Mouse (Mus musculus) skeletal muscle tissue, adult 2 months (tissue): ENCODE results near the gene Fcho2.

Experiments
- DNase-seq: peaks from one replicate; pipeline ENCODE4 v3.0.0-alpha.2; 2012; ENCODE audit warnings: low read depth, low spot score

The Fcho2 gene

GRCm38 (mm10) chr13:98710655-98711054, 104.6 kb downstream of the Fcho2 start:
- no peak for DNase-seq

GRCm38 (mm10) chr13:98710236-98710635, 105.0 kb downstream of the Fcho2 start:
- peak; percentile 15 for DNase-seq

DNA sequence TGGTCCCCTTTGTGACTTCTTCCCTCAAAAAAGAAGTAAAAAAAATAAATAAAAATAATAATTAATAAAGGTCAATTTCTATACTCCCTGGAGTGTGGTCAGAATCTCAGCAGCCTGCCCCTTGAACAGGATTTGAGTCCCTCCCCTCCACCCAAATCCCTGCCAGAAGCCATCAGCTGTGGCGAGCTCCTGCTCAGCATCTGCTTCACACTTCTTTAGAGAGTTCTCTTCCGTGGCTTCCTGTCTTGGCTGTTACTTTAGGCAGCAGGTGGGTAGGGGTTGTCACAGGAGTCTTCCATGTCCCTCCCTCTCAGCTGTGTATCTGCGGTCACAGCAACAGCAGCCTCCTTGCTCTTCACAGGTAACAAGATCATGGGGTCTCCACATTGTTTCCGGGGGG, 109.7 kb downstream of the Fcho2 start:
- DNase-seq, result no peak

- DNase-seq, result no peak
Observed at GRCm38 (mm10) chr13:98703786-98704185, 111.5 kb downstream of the Fcho2 start.

- DNase-seq, result no peak
Observed at GRCm38 (mm10) chr13:98702361-98702760, 112.9 kb downstream of the Fcho2 start.

- no peak for DNase-seq
Observed at GRCm38 (mm10) chr13:98701309-98701675, 114.0 kb downstream of the Fcho2 start.

DNA sequence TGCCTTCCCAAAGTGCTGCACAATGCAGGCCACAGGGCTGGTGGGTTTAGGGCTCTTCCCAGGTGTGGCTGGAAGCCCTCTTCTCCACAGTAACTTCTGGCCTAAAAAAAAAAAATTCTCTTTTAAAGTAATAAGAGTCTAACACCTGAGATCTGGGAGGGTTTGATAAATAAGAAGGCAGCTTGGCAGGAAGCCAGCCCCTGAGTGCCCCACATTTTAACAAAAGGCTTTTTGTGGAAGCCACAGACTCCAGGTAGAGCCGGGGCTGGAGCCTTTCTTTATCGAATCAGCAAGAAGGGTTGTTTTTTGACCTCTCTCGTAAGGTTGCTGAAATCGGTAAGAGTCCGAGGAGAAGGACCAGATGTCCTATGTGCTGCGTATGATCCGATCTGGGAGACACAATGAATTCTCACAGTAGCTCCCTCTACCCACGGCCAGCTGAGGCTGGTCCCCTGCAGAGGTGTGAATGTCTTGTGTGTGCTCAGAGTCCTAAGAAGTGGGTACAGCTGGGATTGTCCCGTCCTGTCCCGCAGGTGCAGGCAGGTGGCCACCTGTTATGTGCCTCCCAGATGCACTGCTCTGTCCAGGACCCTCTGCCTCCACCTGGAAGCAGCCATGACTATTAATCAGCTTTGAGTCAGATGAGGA, 114.5 kb downstream of the Fcho2 start:
- DNase-seq, result no peak

DNA sequence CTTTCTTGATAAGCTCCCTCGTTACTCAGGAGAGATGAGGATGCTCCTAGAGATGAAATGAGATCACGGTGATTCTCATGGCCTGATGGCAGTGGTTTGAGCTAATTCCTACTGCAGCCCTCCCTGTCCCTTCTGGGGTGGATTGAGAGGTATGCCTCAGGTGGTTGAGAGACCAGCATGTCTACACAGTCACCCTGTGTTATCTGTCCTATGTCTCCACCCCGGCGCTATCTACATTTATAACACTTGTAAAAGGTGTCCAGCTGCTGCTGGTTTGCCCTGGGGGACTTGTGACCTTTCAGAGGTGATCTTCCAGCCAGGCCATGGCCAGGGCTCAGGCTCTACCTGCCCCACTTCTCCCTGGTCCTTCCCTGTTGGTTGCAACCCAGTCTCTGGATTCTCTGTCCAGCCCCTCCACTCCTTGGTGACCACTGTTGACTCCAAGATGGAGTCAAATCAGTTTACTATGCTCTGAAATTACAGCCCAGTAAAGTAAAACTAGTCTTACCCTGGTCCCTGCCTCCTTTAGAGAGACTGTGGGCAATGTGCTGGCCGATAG, 115.2 kb downstream of the Fcho2 start:
- no peak for DNase-seq

DNA sequence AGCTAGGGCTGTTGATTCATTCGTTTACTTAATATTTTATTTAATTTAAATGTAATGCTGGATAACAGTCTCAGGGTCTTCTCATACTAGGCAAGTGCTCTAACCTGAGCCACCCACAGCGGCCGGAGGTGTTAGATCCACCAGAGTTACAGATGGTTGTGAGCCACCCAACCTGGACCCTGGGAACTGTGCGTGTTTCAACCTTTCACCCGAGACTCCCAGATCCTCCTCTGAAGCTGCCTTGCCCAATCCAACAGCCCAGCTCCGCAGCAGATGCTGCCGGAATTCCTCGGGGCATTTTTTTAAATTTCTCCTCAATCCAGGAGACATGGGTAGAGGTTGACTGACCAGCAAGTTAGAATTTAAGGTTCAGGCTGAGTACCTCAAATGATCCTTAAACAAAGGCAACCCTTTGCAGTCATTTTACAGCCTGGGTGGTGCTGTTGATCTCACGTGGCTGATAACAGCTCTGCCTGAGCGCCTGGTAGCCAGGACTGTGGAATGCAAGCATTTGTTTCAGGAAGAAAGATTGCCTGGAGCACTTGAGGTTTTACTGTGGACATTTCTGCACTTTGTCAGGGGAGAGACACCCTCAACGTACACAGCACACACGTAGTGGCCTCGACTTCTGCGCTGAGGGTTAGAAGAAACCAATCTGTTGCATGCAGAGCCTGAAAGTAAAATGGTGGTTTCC, 116.1 kb downstream of the Fcho2 start:
- no peak for DNase-seq

DNA sequence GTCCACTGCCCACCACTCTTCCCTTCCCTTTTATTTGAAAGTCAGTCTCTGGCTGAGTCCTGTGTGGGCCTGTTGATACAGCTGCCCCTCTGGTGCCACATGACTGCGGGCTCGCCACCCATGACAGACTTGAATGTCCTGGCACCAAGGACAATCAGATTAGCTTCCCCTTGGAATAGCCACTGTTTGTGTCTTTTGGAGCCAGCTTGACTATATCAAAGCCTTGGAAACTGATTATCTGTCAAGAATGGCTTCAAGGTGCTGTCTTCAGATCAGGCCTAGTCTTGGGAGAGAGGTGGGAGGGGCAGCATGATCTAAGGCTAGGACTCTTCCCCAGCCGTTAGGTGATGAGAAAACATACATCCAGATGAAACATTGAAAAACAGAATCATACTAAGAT, 118.5 kb downstream of the Fcho2 start:
- no peak for DNase-seq

- peak; percentile 22 for DNase-seq
Observed at GRCm38 (mm10) chr13:98695546-98695945, 119.7 kb downstream of the Fcho2 start.

- DNase-seq, result no peak
Observed at GRCm38 (mm10) chr13:98694773-98695314, 120.4 kb downstream of the Fcho2 start, which contains the start of gene Tmem171. TSS of gene Tmem171 (minus strand) at chr13:98694834.

GRCm38 (mm10) chr13:98693316-98693715, 121.9 kb downstream of the Fcho2 start:
- DNase-seq, result no peak

GRCm38 (mm10) chr13:98691956-98692515, 123.2 kb downstream of the Fcho2 start:
- no peak for DNase-seq

DNA sequence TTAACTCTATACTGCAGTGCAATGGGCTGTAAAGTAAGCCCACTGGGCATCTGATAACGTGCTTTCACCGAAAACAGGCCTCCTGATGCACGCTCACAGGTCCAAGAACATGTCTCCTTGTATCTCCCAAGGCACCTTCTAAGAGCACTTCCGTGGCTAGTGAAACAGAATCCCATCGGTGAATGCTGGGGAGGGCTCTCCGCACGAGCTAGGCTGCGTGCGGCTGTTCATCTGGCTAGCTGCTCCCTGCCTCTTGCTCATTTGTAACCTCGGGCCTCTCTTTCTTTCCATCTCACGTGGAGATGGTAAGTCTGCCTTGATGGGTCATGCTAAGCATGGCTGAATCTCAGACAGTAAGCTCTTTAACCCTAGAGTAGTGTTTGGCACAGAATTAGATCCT, 124.4 kb downstream of the Fcho2 start:
- DNase-seq, result no peak

- DNase-seq, result no peak
Observed at GRCm38 (mm10) chr13:98689605-98690290, 125.5 kb downstream of the Fcho2 start.

GRCm38 (mm10) chr13:98687931-98688330, 127.3 kb downstream of the Fcho2 start:
- DNase-seq, result no peak

DNA sequence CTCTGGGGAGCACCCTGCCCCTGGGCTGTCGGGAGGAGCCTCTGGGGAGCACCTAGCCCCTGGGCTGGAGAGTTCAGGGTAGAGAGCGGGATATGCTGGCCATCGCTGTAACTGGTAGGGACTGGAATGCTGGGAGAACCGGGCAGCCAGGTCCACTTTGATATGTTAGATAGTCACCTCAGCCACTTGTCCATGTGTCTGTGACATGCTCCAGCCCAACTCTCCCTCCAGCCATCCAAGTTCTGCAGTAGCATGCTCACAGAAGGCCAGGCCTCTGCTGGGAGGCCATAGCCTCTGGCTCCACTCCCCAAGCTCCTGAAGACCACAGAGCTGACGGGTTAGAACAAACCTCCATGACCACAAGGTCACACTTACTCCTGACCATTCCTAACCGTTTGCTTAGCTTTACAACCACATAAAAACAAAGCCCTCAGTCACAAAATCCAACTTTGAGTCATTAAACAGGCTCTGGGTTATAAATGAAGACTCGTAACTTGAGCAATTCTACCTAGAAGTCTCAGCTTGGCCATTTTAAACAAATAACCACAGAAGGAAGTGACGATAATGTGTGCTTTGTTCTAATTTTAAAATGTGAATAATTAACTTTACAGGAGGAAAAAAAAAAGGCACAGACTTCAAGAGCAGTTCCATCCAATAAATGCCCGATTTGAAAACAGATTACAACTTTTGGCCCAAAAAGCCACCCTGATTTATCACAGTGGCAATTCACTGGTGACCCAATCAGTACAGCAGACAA, 130.9 kb downstream of the Fcho2 start:
- no peak for DNase-seq

DNA sequence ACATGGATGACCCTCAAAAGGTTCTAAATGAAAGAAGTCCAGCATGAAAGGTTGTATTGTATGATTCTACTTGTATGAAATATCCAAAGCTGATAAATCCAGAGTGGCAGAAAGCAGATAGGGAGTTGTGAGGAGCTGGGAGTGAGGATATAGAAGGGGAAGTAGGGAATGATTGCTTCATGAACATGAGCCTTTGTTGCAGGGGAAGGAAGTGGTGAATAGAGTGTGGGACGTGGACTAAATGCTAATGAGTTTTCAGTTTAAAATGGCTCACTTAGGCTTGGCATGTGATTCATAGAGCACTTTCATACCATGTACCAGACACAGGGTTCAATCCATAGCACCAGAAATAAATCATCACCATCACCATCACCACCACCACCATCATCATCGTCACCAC, 131.8 kb downstream of the Fcho2 start:
- no peak for DNase-seq

GRCm38 (mm10) chr13:98680470-98681060, 134.7 kb downstream of the Fcho2 start:
- no peak for DNase-seq

DNA sequence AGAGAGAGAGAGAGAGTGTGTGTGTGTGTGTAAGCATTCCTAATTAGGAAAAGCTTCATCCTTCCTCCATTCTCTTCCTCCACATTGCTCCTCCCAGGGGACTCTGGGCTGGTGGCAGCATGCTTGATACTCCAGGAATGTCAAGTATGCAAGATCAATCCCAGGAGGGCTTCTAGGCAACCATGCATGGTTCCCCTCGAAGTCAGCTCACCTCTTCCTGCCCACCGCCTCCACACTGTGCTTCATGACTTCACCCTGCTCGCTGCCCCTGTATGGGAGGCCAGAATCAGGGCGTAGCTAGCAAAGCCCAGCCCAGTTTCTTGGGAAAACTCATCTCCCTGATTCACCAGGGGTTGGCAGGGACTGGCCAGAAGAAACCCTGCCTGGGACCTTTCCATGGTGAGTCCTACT, 135.6 kb downstream of the Fcho2 start:
- no peak for DNase-seq
